ENCODE assay signal across 8 mouse cellular contexts in genomic region chr6:129423734-129424072, GRCm38 (mm10). TPM values are rescaled to one million over a fixed set of nuclear protein-coding genes. Genes with fewer than 3 reads are reported as not detected.
DNase-seq lines count a peak whose midpoint lies in the region; ATAC-seq lines count a peak whose summit lies in the region.

No protein-coding gene starts in this region.

- no peak overlapping the region for H3K9ac ChIP-seq in hindbrain, embryonic 15.5 days

- DNase-seq in NIH3T3 (ENCODE audit: low read depth) = peak; percentile 74
- peak; percentile 41 for DNase-seq in cerebellum, adult 9-11 months
- peak; percentile 54 to 59 for DNase-seq in frontal cortex, postnatal 14 days (ENCODE audit: low spot score in 2 of 2)
- DNase-seq in layer of hippocampus, postnatal 36 days = peak; percentile 61
- DNase-seq in lung, postnatal 25 days (ENCODE audit: low spot score) = peak; percentile 71
- peak; percentile 59 for DNase-seq in retina, postnatal 7 days (ENCODE audit: low read depth, low spot score)
- peak; percentile 41 for DNase-seq in urinary bladder, adult 2 months (ENCODE audit: low spot score)

- WGBS in hindbrain, embryonic 15.5 days = 22% methylated on average over 1 of the region's 1 CpGs

- ATAC-seq in hindbrain, embryonic 15.5 days (ENCODE audit: low FRiP score, low read depth) = peak; percentile 84; the same call in 1 of the 2 replicates

- no peaks in the 10 kb centered on the region for H3K9me3 ChIP-seq in hindbrain, embryonic 15.5 days

- no peak overlapping the region for H3K4me3 ChIP-seq in hindbrain, embryonic 15.5 days

- no peaks in the 10 kb centered on the region for H3K27me3 ChIP-seq in hindbrain, embryonic 15.5 days

- no peak overlapping the region for H3K4me2 ChIP-seq in hindbrain, embryonic 15.5 days

- H3K27ac ChIP-seq in hindbrain, embryonic 15.5 days (replicated peaks) = peak overlapping the region; percentile 34; the same call in 1 of the 2 replicates

- H3K36me3 ChIP-seq in hindbrain, embryonic 15.5 days = no peaks in the 10 kb centered on the region

- H3K4me1 ChIP-seq in hindbrain, embryonic 15.5 days (replicated peaks) = peaks cover 9% of the 10 kb centered on the region; the same call in 1 of the 2 replicates

RNA-seq across cellular contexts. Expression of gene Clec9a, which starts 15.0 kb away (rescaled TPM):
- 0.13 and 0.16 TPM in 2 replicates for polyA plus RNA-seq in hindbrain, embryonic 15.5 days (2015; fragmentation: Nextera tagmentation; extraction: Ambion mirVana)
- not detected for total RNA-seq in layer of hippocampus, postnatal 36 days (2021)
- polyA plus RNA-seq in urinary bladder, adult 2 months (2012; rRNA removed) = 1.4 and 3.3 TPM in 2 replicates

RNA-seq across cellular contexts. Expression of gene Clec1b, which starts 26.6 kb away (rescaled TPM):
- polyA plus RNA-seq in hindbrain, embryonic 15.5 days (2015; fragmentation: Nextera tagmentation; extraction: Ambion mirVana) = 1.0 and 1.2 TPM in 2 replicates
- total RNA-seq in layer of hippocampus, postnatal 36 days (2021) = not detected
- 0.03 TPM in 1 of 2 replicates, not detected in the other for polyA plus RNA-seq in urinary bladder, adult 2 months (2012; rRNA removed)

RNA-seq across cellular contexts. Expression of gene Clec1a, which starts 28.1 kb away (rescaled TPM):
- 1.9 and 2.2 TPM in 2 replicates for polyA plus RNA-seq in hindbrain, embryonic 15.5 days (2015; fragmentation: Nextera tagmentation; extraction: Ambion mirVana)
- total RNA-seq in layer of hippocampus, postnatal 36 days (2021) = 1 to 10 TPM; 3.6 to 4.1 TPM
- polyA plus RNA-seq in urinary bladder, adult 2 months (2012; rRNA removed) = 1.3 TPM in 2 replicates

RNA-seq across cellular contexts. Expression of gene Clec12b, which starts 38.0 kb away (rescaled TPM):
- 0.26 and 0.71 TPM in 2 replicates for polyA plus RNA-seq in hindbrain, embryonic 15.5 days (2015; fragmentation: Nextera tagmentation; extraction: Ambion mirVana)
- total RNA-seq in layer of hippocampus, postnatal 36 days (2021) = not detected
- polyA plus RNA-seq in urinary bladder, adult 2 months (2012; rRNA removed) = 0.18 and 0.19 TPM in 2 replicates
